Mouse (Mus musculus) fat pad, adult 2 months (tissue): Measurements from ENCODE around the gene Sephs1.

ENCODE experiments used
- DNase-seq: peaks from one replicate; pipeline ENCODE4 v3.0.0-alpha.2; 2011; ENCODE audit warnings: low read depth, low spot score; ENCODE audit errors: extremely low read depth

Gene Sephs1

GRCm38 (mm10) chr2:4881350-4882248 is at the start of gene Sephs1:
TSS of gene Sephs1 (plus strand) at chr2:4881564.
- no peak for DNase-seq

- peak; percentile 64 for DNase-seq
Measured at GRCm38 (mm10) chr2:4832166-4832565, 49.2 kb upstream of the Sephs1 start.

- no peak for DNase-seq
Measured at GRCm38 (mm10) chr2:4849449-4849848, 31.9 kb upstream of the Sephs1 start.

GRCm38 (mm10) chr2:4857186-4857585 is 24.2 kb upstream of the Sephs1 start:
- no peak for DNase-seq

- no peak for DNase-seq
Measured at GRCm38 (mm10) chr2:4858161-4858560, 23.2 kb upstream of the Sephs1 start.

GRCm38 (mm10) chr2:4864008-4864816 is 17.2 kb upstream of the Sephs1 start:
- no peak for DNase-seq

GRCm38 (mm10) chr2:4864817-4865296 is 16.5 kb upstream of the Sephs1 start:
- no peak for DNase-seq

- DNase-seq = no peak
Measured at GRCm38 (mm10) chr2:4868028-4868725, 13.2 kb upstream of the Sephs1 start.

- DNase-seq = no peak
Measured at GRCm38 (mm10) chr2:4872740-4873139, 8.6 kb upstream of the Sephs1 start.

GRCm38 (mm10) chr2:4873331-4873730 is 8.0 kb upstream of the Sephs1 start:
- DNase-seq = no peak

GRCm38 (mm10) chr2:4875090-4875489 is 6.3 kb upstream of the Sephs1 start:
- DNase-seq = peak; percentile 30

- no peak for DNase-seq
Measured at GRCm38 (mm10) chr2:4876131-4876530, 5.2 kb upstream of the Sephs1 start.

- DNase-seq = no peak
Measured at GRCm38 (mm10) chr2:4880737-4881349, 521 bp upstream of the Sephs1 start.

GRCm38 (mm10) chr2:4882249-4882791 is 956 bp downstream of the Sephs1 start:
- DNase-seq = no peak

GRCm38 (mm10) chr2:4883009-4883704 is 1.8 kb downstream of the Sephs1 start:
- DNase-seq = no peak

GRCm38 (mm10) chr2:4886896-4887295 is 5.5 kb downstream of the Sephs1 start:
- DNase-seq = no peak

- DNase-seq = no peak
Measured at GRCm38 (mm10) chr2:4895598-4895997, 14.2 kb downstream of the Sephs1 start.

GRCm38 (mm10) chr2:4896970-4897369 is 15.6 kb downstream of the Sephs1 start:
- no peak for DNase-seq

GRCm38 (mm10) chr2:4900624-4901023 is 19.3 kb downstream of the Sephs1 start:
- DNase-seq = no peak

GRCm38 (mm10) chr2:4902346-4902745 is 21.0 kb downstream of the Sephs1 start:
- DNase-seq = peak; percentile 42
